Mouse (Mus musculus) hindbrain, embryonic 11.5 days (tissue): ENCODE data around the gene Hoxd8. TPM values are rescaled to one million over a fixed set of nuclear protein-coding genes. Genes with fewer than 3 reads are reported as not detected.

Experiments
- ATAC-seq: fragments of 200-750 bp; cut with Nextera tagmentation; 2 replicates; pipeline ENCODE4 v1.8.0; 2017; ENCODE audit warnings: mild to moderate bottlenecking, moderate TSS enrichment, moderate library complexity; ENCODE audit not compliant: low FRiP score
- DNase-seq: peaks from one replicate; pipeline ENCODE4 v3.0.0-alpha.2; 2015; ENCODE audit warnings: low spot score
- H3K27ac ChIP-seq: fragments of 300-500 bp; sonication (generic); 2 replicates; pipeline ENCODE4 v1.5.1; 2014; ENCODE audit warnings: mild to moderate bottlenecking, low read depth, low read length
- H3K27me3 ChIP-seq: fragments of 300-500 bp; sonication (generic); 2 replicates; pipeline ENCODE4 v1.6.1; 2014; ENCODE audit warnings: mild to moderate bottlenecking, low read length, moderate library complexity, mixed read lengths; ENCODE audit not compliant: control insufficient read depth, insufficient read depth
- H3K36me3 ChIP-seq: fragments of 300-500 bp; sonication (generic); 2 replicates; pipeline ENCODE4 v1.6.1; 2014; ENCODE audit warnings: mild to moderate bottlenecking, low read length, moderate library complexity, mixed read lengths; ENCODE audit not compliant: control insufficient read depth, insufficient read depth
- H3K4me1 ChIP-seq: fragments of 300-500 bp; sonication (generic); replicated peaks from 2 replicates; pipeline ENCODE4 v1.6.1; 2014; ENCODE audit warnings: low read length, mixed read lengths; ENCODE audit not compliant: control insufficient read depth, insufficient read depth
- H3K4me2 ChIP-seq: fragments of 300-500 bp; sonication (generic); replicated peaks from 2 replicates; pipeline ENCODE4 v1.6.1; 2014; ENCODE audit warnings: mild to moderate bottlenecking, low read depth, low read length
- H3K4me3 ChIP-seq: fragments of 300-500 bp; sonication (generic); 2 replicates; pipeline ENCODE4 v1.5.1; 2014; ENCODE audit warnings: low read depth, low read length
- H3K9ac ChIP-seq: fragments of 300-500 bp; sonication (generic); 2 replicates; pipeline ENCODE4 v1.6.1; 2014; ENCODE audit warnings: low read depth, low read length
- H3K9me3 ChIP-seq: fragments of 300-500 bp; sonication (generic); 2 replicates; pipeline ENCODE4 v1.6.1; 2016; ENCODE audit warnings: low read length; ENCODE audit not compliant: control insufficient read depth
- WGBS: fragments of 180-500 bp; shearing (Covaris S2); extraction: QIAGEN DNeasy Blood & Tissue Kit; methylation state at CpG from one replicate; pipeline ENCODE4 v1.1.7; 2014; 5-methylcytosine and 5-hydroxymethylcytosine counted together
- polyA plus RNA-seq: library from polyadenylated mRNA; unstranded; fragments of >200 nt; fragmentation: Nextera tagmentation; extraction: Ambion mirVana; gene quantifications from 2 replicates; pipeline ENCODE4 v1.2.1, GENCODE M21; 2014

Gene Hoxd8
- polyA plus RNA-seq, 1 experiment from 2014 or later, result 0.19 TPM

DNA sequence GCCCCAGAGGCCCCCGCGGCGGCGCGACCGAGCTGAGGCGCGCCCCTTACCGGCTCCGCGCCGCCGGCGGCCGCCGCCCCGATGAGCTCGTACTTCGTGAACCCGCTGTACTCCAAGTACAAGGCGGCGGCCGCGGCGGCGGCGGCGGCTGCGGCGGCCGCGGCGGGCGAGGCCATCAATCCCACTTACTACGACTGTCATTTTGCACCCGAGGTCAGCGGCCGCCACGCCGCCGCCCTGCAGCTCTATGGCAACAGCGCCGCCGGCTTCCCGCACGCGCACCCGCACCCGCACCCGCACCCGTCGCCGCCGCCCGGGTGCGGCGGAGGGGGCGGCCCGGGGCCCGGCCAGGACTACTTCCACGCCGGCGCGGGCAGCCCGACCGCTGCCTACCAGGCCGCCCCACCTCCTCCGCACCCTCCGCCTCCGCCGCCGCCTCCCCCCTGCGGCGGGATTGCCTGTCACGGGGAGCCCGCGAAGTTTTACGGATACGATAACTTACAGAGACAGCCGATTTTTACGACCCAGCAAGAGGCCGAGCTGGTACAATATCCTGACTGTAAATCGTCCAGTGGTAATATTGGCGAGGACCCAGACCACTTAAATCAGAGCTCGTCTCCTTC is 1.2 kb downstream of the Hoxd8 start:
- ATAC-seq (peak; percentile 66), DNase-seq (no peak)
- under 1% methylated on average over 28 of the region's 85 CpGs for WGBS

DNA sequence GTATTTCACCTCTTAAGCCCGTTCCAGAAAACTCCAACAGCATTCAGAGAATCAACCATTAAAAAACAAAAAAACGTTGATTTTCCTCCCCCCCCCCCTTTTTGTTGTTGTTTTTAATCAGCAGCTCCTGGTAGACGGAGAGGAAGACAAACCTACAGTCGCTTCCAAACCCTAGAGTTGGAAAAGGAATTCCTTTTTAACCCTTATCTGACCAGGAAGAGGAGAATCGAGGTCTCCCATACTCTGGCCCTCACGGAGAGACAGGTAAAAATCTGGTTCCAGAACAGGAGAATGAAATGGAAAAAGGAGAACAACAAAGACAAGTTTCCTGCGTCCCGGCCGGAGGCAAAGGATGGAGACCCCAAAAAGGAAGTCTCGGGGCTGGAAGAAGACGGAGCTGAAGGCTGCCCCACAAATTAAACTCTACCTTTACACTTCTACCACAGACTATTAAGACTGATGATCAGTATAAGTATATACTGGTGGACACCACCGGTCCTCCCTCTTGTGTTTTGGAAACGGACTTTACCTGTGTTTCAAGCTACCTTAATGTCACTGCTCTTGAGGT is 2.1 kb downstream of the Hoxd8 start:
- no peak overlapping the region for H3K4me3 ChIP-seq
- peaks cover 86% of the 10 kb centered on the region for H3K27me3 ChIP-seq
- no peak overlapping the region for H3K9ac ChIP-seq
- DNase-seq (no peak), ATAC-seq (no peak)
- no peaks in the 10 kb centered on the region for H3K36me3 ChIP-seq
- WGBS, result 3% methylated on average over 13 of the region's 13 CpGs
- H3K9me3 ChIP-seq, result no peaks in the 10 kb centered on the region
- no peak overlapping the region for H3K27ac ChIP-seq
- H3K4me2 ChIP-seq, result no peak overlapping the region
- peaks cover 3% of the 10 kb centered on the region for H3K4me1 ChIP-seq

More for the DNA sequence above, 1.2 kb downstream of the Hoxd8 start:
- H3K4me1 ChIP-seq, result peaks cover 3% of the 10 kb centered on the region
- H3K9ac ChIP-seq, result peak overlapping the region; percentile 38; the same call in 1 of the 2 replicates
- no peaks in the 10 kb centered on the region for H3K36me3 ChIP-seq
- peaks cover 89% of the 10 kb centered on the region for H3K27me3 ChIP-seq
- peak overlapping the region; percentile 62 for H3K4me2 ChIP-seq
- no peaks in the 10 kb centered on the region for H3K9me3 ChIP-seq
- peak overlapping the region; percentile 30 for H3K4me3 ChIP-seq
- no peak overlapping the region for H3K27ac ChIP-seq

- Histone ChIP-seq H3K9ac (no peak overlapping the region), H3K27ac (no peak overlapping the region), H3K4me2 (no peak overlapping the region), H3K36me3 (no peaks in the 10 kb centered on the region), H3K4me1 (peaks cover 3% of the 10 kb centered on the region), H3K9me3 (no peaks in the 10 kb centered on the region), H3K4me3 (no peak overlapping the region), H3K27me3 (peaks cover 90% of the 10 kb centered on the region)
- ATAC-seq, result no peak
- 6% methylated on average over 7 of the region's 7 CpGs for WGBS
- no peak for DNase-seq
Measured at GRCm38 (mm10) chr2:74707599-74707998, 3.2 kb downstream of the Hoxd8 start.

GRCm38 (mm10) chr2:74708676-74709075 is 4.3 kb downstream of the Hoxd8 start:
- no peak for ATAC-seq
- DNase-seq, result no peak
- Histone ChIP-seq H3K4me1 (peaks cover 3% of the 10 kb centered on the region), H3K36me3 (no peaks in the 10 kb centered on the region), H3K27ac (no peak overlapping the region), H3K9ac (no peak overlapping the region), H3K27me3 (peaks cover 91% of the 10 kb centered on the region), H3K4me2 (no peak overlapping the region), H3K4me3 (no peak overlapping the region), H3K9me3 (no peaks in the 10 kb centered on the region)
- WGBS, result 7% methylated on average over 4 of the region's 4 CpGs

- no peak overlapping the region for H3K9ac ChIP-seq
- no peak overlapping the region for H3K4me3 ChIP-seq
- H3K36me3 ChIP-seq, result no peaks in the 10 kb centered on the region
- ATAC-seq, result no peak
- 3% methylated on average over 5 of the region's 5 CpGs for WGBS
- peaks cover 90% of the 10 kb centered on the region for H3K27me3 ChIP-seq
- H3K27ac ChIP-seq, result no peak overlapping the region
- H3K9me3 ChIP-seq, result no peaks in the 10 kb centered on the region
- no peak for DNase-seq
- peaks cover 3% of the 10 kb centered on the region for H3K4me1 ChIP-seq
- no peak overlapping the region for H3K4me2 ChIP-seq
Measured at GRCm38 (mm10) chr2:74709465-74710419, 5.3 kb downstream of the Hoxd8 start.

- no peak for DNase-seq
- H3K27ac ChIP-seq, result no peak overlapping the region
- H3K9ac ChIP-seq, result no peak overlapping the region
- ATAC-seq, result no peak
- H3K27me3 ChIP-seq, result peaks cover 89% of the 10 kb centered on the region
- H3K4me2 ChIP-seq, result no peak overlapping the region
- H3K36me3 ChIP-seq, result no peaks in the 10 kb centered on the region
- WGBS, result 1% methylated on average over 13 of the region's 16 CpGs
- H3K4me1 ChIP-seq, result no peaks in the 10 kb centered on the region
- H3K4me3 ChIP-seq, result no peak overlapping the region
- H3K9me3 ChIP-seq, result no peaks in the 10 kb centered on the region
Measured at GRCm38 (mm10) chr2:74710929-74711543, 6.6 kb downstream of the Hoxd8 start.

DNA sequence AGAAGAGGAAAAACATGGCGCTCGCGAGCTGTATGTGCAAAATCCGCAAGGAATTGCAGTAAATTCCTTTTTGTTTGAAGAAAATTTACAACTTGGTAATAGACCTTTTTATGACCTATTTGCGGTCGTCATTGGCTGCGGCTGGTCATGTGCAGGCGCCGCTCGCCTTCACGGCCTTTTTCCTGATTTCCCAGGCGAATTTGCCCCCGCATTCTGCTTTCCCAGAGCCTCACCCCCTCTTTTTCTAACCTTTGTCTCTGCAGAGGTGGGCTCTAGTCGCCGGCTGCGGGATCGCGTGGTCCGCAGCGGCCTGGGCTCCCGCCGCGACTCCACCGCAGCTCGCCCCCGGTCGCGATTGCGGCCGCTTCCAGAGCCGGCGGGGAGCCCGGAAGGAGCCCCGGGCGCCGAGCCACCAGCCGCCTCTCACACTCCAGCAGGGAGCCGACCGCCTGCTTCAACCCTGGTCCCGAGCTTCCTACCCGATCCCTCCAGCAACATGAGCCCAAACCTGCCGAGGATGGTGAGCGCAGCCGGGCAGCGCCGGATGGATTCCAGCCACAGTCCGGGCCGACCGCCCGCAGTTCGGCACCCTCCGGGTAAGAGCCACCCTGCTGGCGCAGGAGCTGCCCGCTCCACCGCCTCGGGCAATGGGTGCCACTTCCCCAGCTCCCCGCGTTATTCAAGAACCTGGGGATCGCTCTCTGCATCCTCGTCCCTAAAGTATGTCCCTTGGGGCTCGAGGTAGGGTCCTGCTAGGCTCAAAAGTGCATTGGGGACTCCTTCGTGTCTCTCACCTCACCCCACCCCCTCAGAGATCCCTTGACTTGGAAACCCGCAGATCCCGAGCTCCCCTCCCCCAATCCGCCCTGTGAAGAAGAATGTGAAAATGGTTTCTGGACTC is 7.6 kb downstream of the Hoxd8 start, which contains the start of the genes Hoxd3 and Hoxd4:
Gene Hoxd3 (plus strand): TSS at position 207 of the 901 bp plus-strand sequence.
Gene Hoxd4 (plus strand): TSS at position 209 of the 901 bp plus-strand sequence.
- no peak for DNase-seq
- peak within 1 kb of the TSS; percentile 17; the same call in 1 of the 2 replicates for H3K4me3 ChIP-seq
- WGBS, result 0% methylated on average over 63 of the region's 65 CpGs

More for the DNA sequence above, 7.6 kb downstream of the Hoxd8 start, which contains the start of the genes Hoxd3 and Hoxd4:
- Histone ChIP-seq H3K4me2 (peak within 1 kb of the TSS; percentile 32), H3K27ac (no peak within 1 kb of the TSS), H3K36me3 (no peaks in the 10 kb centered on the region), H3K9me3 (no peaks in the 10 kb centered on the region), H3K27me3 (peaks cover 86% of the 10 kb centered on the region), H3K4me1 (no peaks in the 10 kb centered on the region), H3K9ac (no peak within 1 kb of the TSS)
- no peak for ATAC-seq
